Mouse (Mus musculus) cerebellum, adult 2 months (tissue): ENCODE results near the gene Med28.

Experiments used
- CTCF ChIP-seq: fragments of 200-500 bp; IDR thresholded peaks from 2 replicates; pipeline ENCODE4 v1.5.1; 2011; ENCODE audit warnings: low read depth, mild to moderate bottlenecking, control low read depth, low read length, moderate library complexity, borderline replicate concordance; ENCODE audit not compliant: insufficient read depth
- POLR2A ChIP-seq: fragments of 200-500 bp; IDR thresholded peaks from 2 replicates; pipeline ENCODE4 v1.6.1; 2011; ENCODE audit warnings: low read length, control low read depth, borderline replicate concordance; ENCODE audit not compliant: insufficient read depth

GRCm38 (mm10) chr5:45476288-45476687 is 43.7 kb upstream of the Med28 start:
- TF ChIP-seq CTCF (no peak), POLR2A (no peak)
